Mouse (Mus musculus) G1E-ER4 (cell line): ENCODE data around the gene Fam174a. TPM values are rescaled to one million over a fixed set of nuclear protein-coding genes. Genes with fewer than 3 reads are reported as not detected.

Experiments used
- GATA1 ChIP-seq: IDR thresholded peaks from one replicate; pipeline ENCODE4 v1.8.0; 2012; ENCODE audit warnings: low read length, inconsistent platforms
- polyA plus RNA-seq: library from polyadenylated mRNA; stranded (reverse); fragments of >175 nt; gene quantifications from 2 replicates; pipeline ENCODE4 v1.2.3, GENCODE M21; 2012

The Fam174a gene
- polyA plus RNA-seq, 1 experiment, result 38.0 TPM

DNA sequence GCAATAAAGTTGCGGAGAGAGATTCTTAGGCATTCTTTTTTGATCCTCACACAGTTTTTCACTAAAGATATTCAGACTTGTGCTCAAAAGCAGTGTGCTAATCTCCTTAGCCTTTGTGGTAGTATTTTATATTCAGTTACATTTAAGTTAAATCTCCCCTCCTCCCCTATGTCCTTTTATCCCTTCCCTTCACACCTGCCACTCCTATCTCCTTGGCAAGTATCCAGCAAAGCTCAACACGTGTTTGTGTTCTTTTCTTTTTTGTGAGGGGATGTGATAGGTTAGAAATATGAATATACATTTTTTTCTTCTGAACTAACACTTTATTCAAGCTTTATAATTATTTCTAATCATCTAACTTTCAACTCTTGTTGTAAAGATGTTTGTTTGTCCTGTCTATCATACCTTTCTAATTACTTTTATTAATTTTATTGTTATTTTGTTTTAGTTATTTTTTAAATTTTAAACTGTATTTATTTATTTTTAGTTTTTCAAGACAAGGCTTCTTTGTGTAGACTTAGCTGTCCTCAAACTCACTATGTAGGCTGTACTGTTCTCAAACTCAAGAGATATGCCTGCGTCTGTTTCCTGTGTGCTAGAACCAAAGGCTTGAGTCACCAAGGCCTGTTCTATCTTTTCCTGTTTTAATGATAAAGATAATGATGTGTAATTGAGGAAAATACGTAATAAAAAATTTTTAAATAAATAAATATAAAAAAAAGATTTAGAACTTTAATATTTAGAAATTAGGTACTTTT, 53.4 kb downstream of the Fam174a start:
- no peak for TF ChIP-seq GATA1

DNA sequence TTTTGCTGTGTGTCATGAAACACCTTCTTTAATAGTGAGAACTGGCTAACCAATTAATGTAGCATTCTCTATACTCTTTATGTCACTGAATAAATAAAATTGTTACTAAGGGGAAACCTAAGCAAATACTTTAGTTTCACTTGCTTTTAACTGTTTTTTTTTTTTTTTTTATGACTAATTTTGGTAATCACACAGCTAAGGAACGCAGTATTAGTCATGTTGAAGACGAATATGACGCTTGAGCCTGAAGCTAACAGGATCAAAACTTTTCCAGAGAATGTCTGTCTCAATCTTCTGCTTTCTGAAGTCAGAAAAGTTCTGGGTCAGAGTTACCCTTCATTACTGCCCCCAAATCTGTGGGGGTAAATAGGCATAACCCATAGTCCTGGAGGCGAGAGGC, 54.3 kb downstream of the Fam174a start:
- TF ChIP-seq GATA1, result no peak

GRCm38 (mm10) chr1:95375443-95375842, 62.0 kb downstream of the Fam174a start:
- TF ChIP-seq GATA1, result no peak

- no peak for TF ChIP-seq GATA1
These were observed 67.6 kb downstream of the Fam174a start for GRCm38 (mm10) chr1:95381028-95381427.
